Mouse (Mus musculus) liver, adult (tissue): ENCODE measurements around the gene AC131692.1.

Experiments
- GATA4 ChIP-seq: IDR thresholded peaks from 2 replicates; pipeline ENCODE4 v1.6.1; 2014; ENCODE audit warnings: mild to moderate bottlenecking, low read length; ENCODE audit not compliant: insufficient replicate concordance

The AC131692.1 gene

DNA sequence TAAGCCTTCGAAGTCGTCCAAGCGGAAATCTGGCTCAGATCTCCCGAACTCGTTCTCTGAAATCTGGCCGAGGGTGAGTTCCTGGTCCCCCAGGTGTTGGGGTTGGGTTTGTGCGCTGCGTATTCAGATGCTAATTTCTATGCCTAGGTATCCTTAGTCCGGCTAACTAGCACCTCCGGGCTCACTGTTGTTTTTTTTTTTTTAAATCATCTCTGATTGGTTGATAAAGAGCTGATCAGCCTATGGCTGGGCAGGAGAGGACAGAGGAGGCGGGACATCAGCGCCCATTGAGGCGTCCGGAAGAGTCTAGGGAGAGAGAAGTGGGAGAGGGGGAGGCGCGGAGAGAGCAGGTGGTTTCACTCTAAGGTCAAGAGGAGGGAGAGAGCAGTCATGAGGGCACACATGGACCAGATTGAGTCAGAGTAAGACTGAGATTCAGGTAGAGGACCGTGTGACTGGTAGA lies 8.8 kb upstream of the AC131692.1 start:
- no peak for TF ChIP-seq GATA4

GRCm38 (mm10) chr19:6088841-6089240 lies 5.4 kb upstream of the AC131692.1 start:
- no peak for TF ChIP-seq GATA4

- no peak for TF ChIP-seq GATA4
Measured at GRCm38 (mm10) chr19:6097847-6098246, 3.6 kb downstream of the AC131692.1 start.

DNA sequence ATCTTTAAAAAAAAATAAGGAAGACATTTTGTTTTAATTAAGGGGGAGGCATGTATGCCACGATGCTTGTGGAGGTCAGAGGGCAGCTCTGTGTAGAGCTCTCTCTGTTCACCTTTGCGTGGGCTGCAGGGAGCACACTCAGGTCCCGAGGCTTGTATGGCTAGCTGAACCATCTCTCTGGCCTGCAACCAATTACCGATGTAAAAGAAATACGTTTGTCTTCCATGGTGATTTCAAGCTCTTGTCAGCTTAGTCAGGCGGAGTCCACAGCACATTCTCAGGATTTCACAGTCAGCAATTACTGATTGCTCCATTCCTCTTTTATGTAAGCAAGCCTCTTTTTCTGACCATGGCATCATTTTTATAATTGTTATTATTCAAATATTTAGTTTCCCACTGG lies 7.0 kb downstream of the AC131692.1 start:
- no peak for TF ChIP-seq GATA4

DNA sequence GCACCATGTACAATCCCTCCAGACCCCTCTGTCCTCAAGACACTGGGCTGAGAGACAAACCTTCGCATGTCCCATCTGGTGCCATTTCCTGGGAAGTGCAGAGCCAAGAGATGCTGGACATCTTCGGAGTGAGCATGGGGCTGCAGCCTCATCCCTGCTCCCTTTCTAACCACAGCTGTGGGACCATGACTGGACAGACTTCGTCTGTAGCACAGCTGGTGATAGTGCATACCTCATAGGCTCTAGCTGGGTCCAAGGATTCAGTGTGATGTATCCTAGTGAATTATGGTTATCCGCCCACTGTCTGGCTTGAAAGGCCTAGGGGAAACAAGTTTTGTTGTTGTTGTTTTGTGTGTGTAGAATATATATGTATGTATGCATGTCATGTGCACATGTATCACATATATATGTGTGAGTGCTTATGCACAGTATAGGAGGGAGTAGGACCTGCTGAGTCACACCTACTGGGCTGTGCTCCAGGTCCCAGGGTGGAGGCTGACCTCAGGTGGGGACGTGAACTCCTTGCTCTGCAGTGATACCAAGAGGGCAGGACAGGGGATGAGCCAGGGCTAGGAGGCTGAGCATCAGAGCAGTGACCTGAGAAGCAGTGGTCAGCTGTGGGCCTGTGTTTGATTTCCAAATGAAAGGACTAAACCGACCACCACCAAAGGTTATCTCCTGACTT lies 8.1 kb downstream of the AC131692.1 start:
- TF ChIP-seq GATA4, result no peak

DNA sequence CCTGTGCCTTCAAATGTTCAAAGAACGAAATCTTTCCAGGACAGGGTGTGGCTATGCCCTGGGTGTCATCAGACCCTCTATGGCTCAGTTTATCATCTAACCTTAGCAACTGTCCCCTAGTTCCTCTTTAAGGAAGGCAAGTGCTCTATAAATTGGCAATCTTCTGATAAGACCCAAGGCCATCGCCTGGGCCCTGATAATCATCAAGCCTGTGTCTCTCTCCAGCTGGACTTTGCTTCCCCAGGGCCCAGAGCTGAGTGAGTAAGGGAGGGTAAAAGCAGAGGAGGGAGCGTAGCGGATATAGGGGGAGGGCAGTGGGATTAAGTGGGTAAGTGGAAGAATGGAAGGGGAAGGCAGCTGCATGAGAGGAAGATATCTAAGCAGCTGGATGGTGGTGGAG lies 10.3 kb downstream of the AC131692.1 start:
- TF ChIP-seq GATA4, result no peak

- TF ChIP-seq GATA4, result no peak
Measured at GRCm38 (mm10) chr19:6105586-6105985, 11.4 kb downstream of the AC131692.1 start, which contains the start of gene Naaladl1. Gene Naaladl1 (plus strand): TSS chr19:6105782.

DNA sequence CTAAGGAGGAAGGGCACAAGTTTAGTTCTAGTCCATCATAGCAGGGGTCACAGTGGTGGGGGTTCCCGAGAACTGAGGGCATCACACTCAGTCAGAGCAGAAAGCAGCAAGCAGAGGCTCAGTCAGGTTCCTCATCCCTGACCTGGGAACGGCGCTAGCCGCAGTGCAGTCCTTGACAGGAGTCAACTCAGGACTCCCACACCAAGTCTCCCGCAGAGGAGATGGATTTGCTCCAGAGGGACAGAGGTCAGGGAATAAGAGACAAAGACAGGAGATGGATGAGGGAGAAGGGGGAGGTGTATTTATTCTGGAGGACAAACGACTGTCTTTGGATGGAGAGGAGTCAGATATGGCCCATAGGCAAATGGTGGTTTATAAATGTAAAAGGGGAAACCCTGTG lies 18.9 kb downstream of the AC131692.1 start:
- no peak for TF ChIP-seq GATA4

- no peak for TF ChIP-seq GATA4
Measured at GRCm38 (mm10) chr19:6116113-6116850, 22.1 kb downstream of the AC131692.1 start.

DNA sequence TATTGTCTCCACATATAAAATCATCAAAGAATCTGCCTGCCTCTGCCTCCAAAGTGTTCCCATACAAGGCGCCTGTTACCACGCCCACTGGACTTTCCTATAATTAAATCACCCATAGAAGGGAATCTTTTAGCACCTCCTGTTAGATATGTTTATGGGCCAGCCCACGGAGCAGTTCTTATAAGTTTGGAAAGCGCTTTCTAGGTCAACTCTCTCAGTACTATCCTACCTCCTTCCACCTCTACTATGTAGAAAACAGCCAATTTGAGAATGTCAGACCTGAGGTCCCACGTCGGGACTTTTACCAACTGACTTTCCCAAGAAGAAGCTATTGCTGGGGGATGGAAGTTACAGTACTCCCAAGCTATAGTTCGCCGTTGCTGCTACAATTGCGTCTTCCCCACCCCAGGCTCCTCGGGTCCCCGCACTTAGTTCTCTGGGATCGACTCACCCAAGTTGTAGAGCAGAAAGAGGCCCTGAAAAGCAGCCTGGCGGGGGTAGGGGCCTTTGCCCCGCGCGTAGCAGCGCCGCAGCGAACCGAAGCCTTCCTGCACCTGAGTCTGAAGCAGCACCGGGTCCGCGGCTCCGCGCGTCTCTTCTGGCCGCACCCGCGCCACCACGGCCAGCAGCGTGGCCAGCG lies 23.2 kb downstream of the AC131692.1 start:
- no peak for TF ChIP-seq GATA4

DNA sequence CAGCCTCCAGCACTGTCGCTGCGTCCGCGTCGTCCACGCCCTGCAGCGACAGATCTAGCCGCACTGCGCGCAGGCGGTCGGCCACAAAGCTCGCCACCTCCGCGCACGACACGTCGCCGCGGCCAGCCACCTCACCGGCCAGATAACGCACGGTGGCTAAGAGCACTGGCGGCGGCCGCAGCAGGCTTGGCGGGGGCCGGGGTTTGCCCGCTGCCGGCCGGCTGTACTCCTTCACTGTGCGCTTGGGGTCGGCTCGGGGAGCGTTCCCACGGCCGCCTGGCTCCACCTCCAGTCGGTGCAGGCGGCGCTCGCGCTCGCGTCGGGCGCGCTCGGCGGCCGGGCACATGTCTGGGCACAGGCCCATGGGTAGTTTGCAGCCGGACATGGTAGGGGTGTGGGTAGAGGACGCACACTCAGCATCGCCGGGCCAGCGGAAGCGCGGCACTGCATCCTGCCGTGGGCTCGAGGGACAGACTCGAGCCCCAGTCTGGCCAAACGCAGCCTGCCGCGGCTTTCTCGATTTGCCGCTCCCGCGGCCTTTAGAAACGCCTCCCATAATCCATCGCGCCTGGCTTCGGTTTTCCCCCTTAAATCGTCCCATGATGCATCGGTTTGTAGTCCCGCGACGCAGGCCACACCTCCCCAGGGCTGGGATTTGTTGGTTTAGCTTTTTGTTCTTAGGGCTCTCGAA lies 23.9 kb downstream of the AC131692.1 start, which contains the start of gene Sac3d1:
Gene Sac3d1 (minus strand): TSS at position 665 of the 691 bp plus-strand sequence.
- TF ChIP-seq GATA4, result no peak

GRCm38 (mm10) chr19:6118677-6119185 lies 24.5 kb downstream of the AC131692.1 start:
- TF ChIP-seq GATA4, result no peak

DNA sequence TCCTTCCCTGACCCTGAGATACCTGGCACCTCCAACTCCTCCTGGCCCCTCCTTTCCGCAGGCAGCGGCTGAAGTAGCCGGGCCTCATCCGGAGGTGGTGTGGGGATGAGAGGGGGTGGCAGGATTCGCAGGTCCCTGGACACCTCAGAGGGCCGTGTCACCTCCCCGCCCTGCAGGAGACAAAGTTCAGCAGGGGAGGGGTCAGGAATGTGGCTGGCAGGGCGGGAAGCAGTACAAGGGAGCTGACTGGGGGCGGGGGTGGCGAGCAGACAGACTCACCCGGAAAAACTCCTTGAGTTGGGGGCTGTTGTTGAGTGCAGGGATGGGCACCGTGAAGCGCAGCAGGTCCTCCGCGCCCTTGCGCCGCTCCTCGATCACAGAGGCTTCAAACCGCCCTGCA lies 27.5 kb downstream of the AC131692.1 start:
- TF ChIP-seq GATA4, result no peak

- TF ChIP-seq GATA4, result no peak
Measured at GRCm38 (mm10) chr19:6123330-6123729, 29.1 kb downstream of the AC131692.1 start.

DNA sequence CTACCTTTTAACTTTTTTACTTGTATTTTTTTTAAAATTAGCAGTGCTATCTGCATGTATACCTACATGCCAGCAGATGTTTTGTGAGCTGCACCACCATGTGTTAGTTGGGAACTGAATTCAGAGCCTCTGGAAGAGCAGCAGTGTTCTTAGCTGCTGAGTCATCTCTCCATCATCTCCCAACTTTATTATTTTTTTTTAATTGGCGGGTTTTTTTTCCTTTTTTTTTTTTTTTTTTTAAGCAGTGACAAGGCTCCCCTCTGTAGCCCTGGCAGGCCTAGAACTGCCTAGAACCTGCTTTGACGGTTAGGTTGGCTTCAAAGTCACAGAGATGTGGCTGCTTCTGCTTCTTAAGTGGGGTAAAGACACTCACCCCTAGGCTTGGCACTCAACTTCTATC lies 30.7 kb downstream of the AC131692.1 start:
- TF ChIP-seq GATA4, result no peak
